ENCODE assay signal across 10 mouse cellular contexts in the genomic region with DNA sequence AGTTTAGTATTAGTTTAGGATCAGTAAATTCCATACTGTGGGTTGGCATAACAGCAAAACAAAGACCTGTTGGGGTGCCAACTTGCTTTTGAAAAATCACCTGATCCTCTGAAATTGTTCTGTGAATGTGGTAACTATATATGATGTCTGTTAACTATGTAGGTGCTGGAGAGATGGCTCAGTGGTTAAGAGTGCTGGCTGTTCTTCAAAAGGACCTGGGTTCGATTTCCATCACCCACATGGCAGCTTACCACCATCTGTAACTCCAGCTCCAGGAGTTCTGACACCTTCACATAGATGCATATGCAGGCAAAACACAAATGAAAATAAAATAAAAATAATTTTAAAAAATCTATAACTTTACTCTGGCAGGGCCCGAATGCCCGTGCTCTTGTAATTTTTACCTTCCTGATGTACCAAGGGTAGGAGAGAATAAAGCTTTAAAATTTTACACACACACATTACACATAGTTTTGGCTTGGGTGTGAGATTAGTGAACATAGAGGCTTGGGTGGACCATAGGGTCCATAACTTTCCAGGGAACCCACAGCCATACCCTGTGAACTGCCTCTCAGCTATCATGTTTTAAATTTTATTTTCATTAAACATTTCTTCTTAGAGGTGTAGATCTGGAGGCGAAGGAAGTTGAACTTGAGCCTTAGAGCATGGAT. TPM values are rescaled to one million over a fixed set of nuclear protein-coding genes. Genes with fewer than 3 reads are reported as not detected.
DNase-seq lines count a peak whose midpoint lies in the region; ATAC-seq and TF ChIP-seq lines count a peak whose summit lies in the region.
"Had no signal": no experiment of that assay in that cellular context is flagged by ENCODE, and none has a peak within 500 bp of the region (broad histone marks: within the 10 kb centered on the region; RNA-seq: fewer than 3 reads in every experiment).

No protein-coding gene starts in this region.

- 91% methylated on average over 4 of the region's 4 CpGs for WGBS in hindbrain, embryonic 10.5 days
- 95% methylated on average over 4 of the region's 4 CpGs for WGBS in hindbrain, postnatal 0 days
- 93% methylated on average over 4 of the region's 4 CpGs for WGBS in embryonic facial prominence, embryonic 12.5 days
- 86% methylated on average over 4 of the region's 4 CpGs for WGBS in liver, embryonic 16.5 days (ENCODE audit: insufficient replicate concordance)

- H3K79me2 ChIP-seq in CH12.LX (replicated peaks; ENCODE audit: control insufficient read depth, extremely low read depth, insufficient read depth, poor library complexity, severe bottlenecking), result peaks cover 31% of the 10 kb centered on the region

- H3K9me3 ChIP-seq in hindbrain, embryonic 10.5 days, result no peaks in the 10 kb centered on the region
- H3K9me3 ChIP-seq in hindbrain, postnatal 0 days (ENCODE audit: low read length), result no peaks in the 10 kb centered on the region
- no peaks in the 10 kb centered on the region for H3K9me3 ChIP-seq in CH12.LX (replicated peaks; ENCODE audit: low read length)
- H3K9me3 ChIP-seq in embryonic facial prominence, embryonic 12.5 days, result no peaks in the 10 kb centered on the region
- no peaks in the 10 kb centered on the region for H3K9me3 ChIP-seq in liver, embryonic 16.5 days (replicated peaks; ENCODE audit: control insufficient read depth, low read length)

- TF ChIP-seq POLR2A in CH12.LX (IDR thresholded peaks at IDR 0.05; ENCODE audit: low read depth, low read length), result no peak

- no peaks in the 10 kb centered on the region for H3K27me3 ChIP-seq in hindbrain, embryonic 10.5 days (ENCODE audit: insufficient read depth, poor library complexity, severe bottlenecking)
- H3K27me3 ChIP-seq in hindbrain, postnatal 0 days (ENCODE audit: insufficient read depth, low read length), result no peaks in the 10 kb centered on the region
- H3K27me3 ChIP-seq in CH12.LX (replicated peaks), result no peaks in the 10 kb centered on the region
- no peaks in the 10 kb centered on the region for H3K27me3 ChIP-seq in embryonic facial prominence, embryonic 12.5 days
- H3K27me3 ChIP-seq in liver, embryonic 16.5 days (ENCODE audit: control insufficient read depth, insufficient read depth, low read depth, low read length), result no peaks in the 10 kb centered on the region

- DNase-seq in hindbrain, embryonic 10.5 days (ENCODE audit: low spot score), result no peak
- no peak for DNase-seq in hindbrain, postnatal 0 days (ENCODE audit: low spot score)
- no peak for DNase-seq in CH12.LX (ENCODE audit: extremely low read depth)
- no peak for DNase-seq in left cerebral cortex, adult 11 months (ENCODE audit: low spot score)
- no peak for DNase-seq in thymus, adult 18-20 months
- DNase-seq: gastrocnemius, postnatal 10 days; kidney, postnatal 4 days; thymus, postnatal 14 days had no signal

- peaks cover 14% of the 10 kb centered on the region for H3K4me1 ChIP-seq in hindbrain, embryonic 10.5 days (replicated peaks)
- H3K4me1 ChIP-seq in hindbrain, postnatal 0 days (ENCODE audit: insufficient read depth, low read length), result peaks cover 8% of the 10 kb centered on the region
- peaks cover 8 to 30% of the 10 kb centered on the region in 2 experiments for H3K4me1 ChIP-seq in CH12.LX (ENCODE audit: control insufficient read depth in 1 of 2, insufficient read depth in 2 of 2)
- peaks cover 5% of the 10 kb centered on the region; the same call in 1 of the 2 replicates for H3K4me1 ChIP-seq in embryonic facial prominence, embryonic 12.5 days
- H3K4me1 ChIP-seq in liver, embryonic 16.5 days (ENCODE audit: control insufficient read depth, low read depth, low read length), result peaks cover 18% of the 10 kb centered on the region

- H3K4me3 ChIP-seq in hindbrain, embryonic 10.5 days, result peak overlapping the region; percentile 87; the same call in 1 of the 2 replicates
- no peak overlapping the region for H3K4me3 ChIP-seq in hindbrain, postnatal 0 days (ENCODE audit: low read length)
- no peak overlapping the region for H3K4me3 ChIP-seq in CH12.LX (replicated peaks in 1 of 3; ENCODE audit: low read depth in 2 of 3, low read length in 2 of 3, poor library complexity in 1 of 3)
- H3K4me3 ChIP-seq in embryonic facial prominence, embryonic 12.5 days, result no peak overlapping the region
- no peak overlapping the region; the same call in 1 of the 2 replicates for H3K4me3 ChIP-seq in liver, embryonic 16.5 days (ENCODE audit: low read depth, low read length)

- in situ Hi-C loops in CH12.LX (cut with MboI; ENCODE audit: low pct_ligation_motif_present, low pct_unique_long_range_greater_than_20kb, low sequenced_read_pairs), result loop anchor here (5.0 kb wide), 1 partner anchor 37 kb away; no protein-coding TSS in a partner anchor

- dilution Hi-C loops in CH12.LX (cut with MboI; ENCODE audit: extremely low pct_ligation_motif_present, extremely low pct_unique_long_range_greater_than_20kb, low sequenced_read_pairs), result no loop called here

- no peak for ATAC-seq in hindbrain, postnatal 0 days
- no peak for ATAC-seq in embryonic facial prominence, embryonic 12.5 days (ENCODE audit: insufficient number of reproducible peaks, insufficient read depth, low FRiP score, low TSS enrichment)
- no peak for ATAC-seq in liver, embryonic 16.5 days (ENCODE audit: low read depth)

- H3K4me2 ChIP-seq in hindbrain, postnatal 0 days (ENCODE audit: low read depth, low read length), result no peak overlapping the region
- peak overlapping the region; percentile 86; the same call in 1 of the 2 replicates for H3K4me2 ChIP-seq in CH12.LX (ENCODE audit: insufficient read depth, low read depth, poor library complexity, severe bottlenecking)
- H3K4me2 ChIP-seq in embryonic facial prominence, embryonic 12.5 days (replicated peaks), result no peak overlapping the region
- peak overlapping the region; percentile 92 for H3K4me2 ChIP-seq in liver, embryonic 16.5 days (ENCODE audit: low read depth, low read length)

- no peak for TF ChIP-seq RAD21 in CH12.LX (IDR thresholded peaks at IDR 0.05; ENCODE audit: low read depth, low read length)

- no peak for TF ChIP-seq CTCF in hindbrain, postnatal 0 days (IDR thresholded peaks at IDR 0.05; ENCODE audit: low read depth)
- TF ChIP-seq CTCF in CH12.LX (conservative IDR thresholded peaks at IDR 0.05 in 1 of 2, IDR thresholded peaks at IDR 0.05 in 1 of 2; ENCODE audit: low read depth in 2 of 2, low read length in 2 of 2), result no peak

- H3K27ac ChIP-seq in hindbrain, embryonic 10.5 days, result peak overlapping the region; percentile 99
- H3K27ac ChIP-seq in hindbrain, postnatal 0 days, result no peak overlapping the region
- no peak overlapping the region for H3K27ac ChIP-seq in CH12.LX (ENCODE audit: insufficient read depth, low read depth)
- H3K27ac ChIP-seq in embryonic facial prominence, embryonic 12.5 days, result 0 out of 2 replicates have a peak overlapping the region, but pooled peaks have one; percentile 97
- peak overlapping the region; percentile 96; the same call in 1 of the 2 replicates for H3K27ac ChIP-seq in liver, embryonic 16.5 days (ENCODE audit: low read length)

- H3K9ac ChIP-seq in hindbrain, postnatal 0 days (replicated peaks; ENCODE audit: low read length), result no peak overlapping the region
- H3K9ac ChIP-seq in CH12.LX (ENCODE audit: insufficient read depth, low read depth), result no peak overlapping the region
- no peak overlapping the region for H3K9ac ChIP-seq in embryonic facial prominence, embryonic 12.5 days
- peak overlapping the region; percentile 73; the same call in 1 of the 2 replicates for H3K9ac ChIP-seq in liver, embryonic 16.5 days (ENCODE audit: low read depth, low read length)

- no peak for TF ChIP-seq EP300 in CH12.LX (IDR thresholded peaks at IDR 0.05; ENCODE audit: low read length)

- peaks cover 16% of the 10 kb centered on the region; the same call in 1 of the 2 replicates for H3K36me3 ChIP-seq in hindbrain, embryonic 10.5 days
- no peaks in the 10 kb centered on the region for H3K36me3 ChIP-seq in hindbrain, postnatal 0 days (ENCODE audit: insufficient read depth, low read length)
- peaks cover 0 to 13% of the 10 kb centered on the region in 2 experiments for H3K36me3 ChIP-seq in CH12.LX (replicated peaks in 1 of 2; ENCODE audit: control insufficient read depth in 1 of 2, insufficient read depth in 1 of 2, low read length in 1 of 2)
- H3K36me3 ChIP-seq in embryonic facial prominence, embryonic 12.5 days, result no peaks in the 10 kb centered on the region
- no peaks in the 10 kb centered on the region for H3K36me3 ChIP-seq in liver, embryonic 16.5 days (ENCODE audit: control insufficient read depth, insufficient read depth)

TF ChIP-seq in CH12.LX, 34 proteins besides CTCF, POLR2A, EP300 and RAD21 (continues in another document):
- TF ChIP-seq NELFE (IDR thresholded peaks at IDR 0.05; ENCODE audit: low read depth, low read length) (no peak), JUN (IDR thresholded peaks at IDR 0.05; ENCODE audit: insufficient read depth, low read depth, low read length) (no peak), MYC (IDR thresholded peaks at IDR 0.05; ENCODE audit: low read depth, low read length) (no peak), JUND (conservative IDR thresholded peaks at IDR 0.05; ENCODE audit: low read depth, low read length) (no peak), MAFK (IDR thresholded peaks at IDR 0.05; ENCODE audit: insufficient replicate concordance, low read length) (no peak), USF2 (conservative IDR thresholded peaks at IDR 0.05; ENCODE audit: low read depth, low read length) (no peak), USF1 (IDR thresholded peaks at IDR 0.05; ENCODE audit: low read depth, low read length) (no peak), SMC3 (IDR thresholded peaks at IDR 0.05; ENCODE audit: low read depth, low read length) (no peak)

RNA-seq across cellular contexts. Expression of a gene that starts 1.4 kb away (rescaled TPM):
- 112 TPM in 2 replicates for polyA plus RNA-seq in hindbrain, embryonic 10.5 days (2016; fragmentation: Nextera tagmentation; extraction: Ambion mirVana)
- total RNA-seq in hindbrain, postnatal 0 days (2014; rRNA removed), result 62.8 and 77.5 TPM in 2 replicates
- polyA plus RNA-seq in hindbrain, postnatal 0 days (2015; fragmentation: Nextera tagmentation; extraction: Ambion mirVana), result 74.1 and 80.2 TPM in 2 replicates
- total RNA-seq in CH12.LX (2012; rRNA removed) (30.4 and 31.6 TPM in 2 replicates), CH12.LX (2014; rRNA removed) (32.7 and 32.9 TPM in 2 replicates)
- 29.4 and 34.5 TPM in 2 replicates for polyA plus RNA-seq in CH12.LX (2012; ENCODE audit: insufficient read length, low read depth)
- 90.6 and 96.0 TPM in 2 replicates for polyA plus RNA-seq in embryonic facial prominence, embryonic 12.5 days (2016; fragmentation: Nextera tagmentation; extraction: Ambion mirVana)
- polyA plus RNA-seq in liver, embryonic 16.5 days (2015; fragmentation: Nextera tagmentation; extraction: Ambion mirVana), result 34.5 and 36.0 TPM in 2 replicates

RNA-seq across cellular contexts. Expression of a gene that starts 24.6 kb away (rescaled TPM):
- polyA plus RNA-seq in hindbrain, embryonic 10.5 days (2016; fragmentation: Nextera tagmentation; extraction: Ambion mirVana), result 1.1 TPM in 2 replicates
- 0.68 and 1.0 TPM in 2 replicates for total RNA-seq in hindbrain, postnatal 0 days (2014; rRNA removed)
- 0.39 and 0.50 TPM in 2 replicates for polyA plus RNA-seq in hindbrain, postnatal 0 days (2015; fragmentation: Nextera tagmentation; extraction: Ambion mirVana)
- total RNA-seq in CH12.LX (2012; rRNA removed) (279 and 335 TPM in 2 replicates), CH12.LX (2014; rRNA removed) (265 and 268 TPM in 2 replicates)
- 279 and 284 TPM in 2 replicates for polyA plus RNA-seq in CH12.LX (2012; ENCODE audit: insufficient read length, low read depth)
- polyA plus RNA-seq in embryonic facial prominence, embryonic 12.5 days (2016; fragmentation: Nextera tagmentation; extraction: Ambion mirVana), result 0.75 and 1.1 TPM in 2 replicates
- 8.5 and 8.7 TPM in 2 replicates for polyA plus RNA-seq in liver, embryonic 16.5 days (2015; fragmentation: Nextera tagmentation; extraction: Ambion mirVana)

Comparison
In these comparisons a context has a peak if more than half of its experiments do, and no peak if none do; other contexts are left out.
1. H3K27ac ChIP-seq: peak in hindbrain, embryonic 10.5 days (single experiment), embryonic facial prominence, embryonic 12.5 days (single experiment) and liver, embryonic 16.5 days (single experiment); none in hindbrain, postnatal 0 days (single experiment) and CH12.LX (single experiment).
2. H3K4me2 ChIP-seq: peak in CH12.LX (single experiment) and liver, embryonic 16.5 days (single experiment); none in hindbrain, postnatal 0 days (single experiment) and embryonic facial prominence, embryonic 12.5 days (single experiment).
3. RNA of a gene that starts 24.6 kb away (polyA plus RNA-seq): 279 to 284 TPM in CH12.LX; 8.5 to 8.7 TPM in liver, embryonic 16.5 days, 1.1 TPM in hindbrain, embryonic 10.5 days, 0.75 to 1.1 TPM in embryonic facial prominence, embryonic 12.5 days and 0.39 to 0.50 TPM in hindbrain, postnatal 0 days; every median in the first group is over 10 times any median in the second.